Mouse (Mus musculus) limb, embryonic 14.5 days (tissue): ENCODE results near the gene Evx1. TPM values are rescaled to one million over a fixed set of nuclear protein-coding genes. Genes with fewer than 3 reads are reported as not detected.
A peak's percentile ranks its signal among the peaks of the same experiment; 100 is the strongest.

Experiments used
- ATAC-seq: fragments of 200-750 bp; cut with Nextera tagmentation; 2 replicates; pipeline ENCODE4 v1.8.0; 2017; ENCODE audit warnings: low read depth, moderate number of reproducible peaks, moderate TSS enrichment; ENCODE audit not compliant: low FRiP score
- DNase-seq: peaks from one replicate; pipeline ENCODE4 v3.0.0-alpha.2; 2015; ENCODE audit warnings: low spot score
- H3K27ac ChIP-seq: fragments of 300-500 bp; sonication (generic); replicated peaks from 2 replicates; pipeline ENCODE4 v1.5.1; 2014; ENCODE audit warnings: low read depth, mild to moderate bottlenecking, low read length, moderate library complexity, mixed read lengths
- H3K27me3 ChIP-seq: fragments of 300-500 bp; sonication (generic); 2 replicates; pipeline ENCODE4 v1.6.1; 2014; ENCODE audit warnings: low read length, mixed read lengths; ENCODE audit not compliant: control insufficient read depth, insufficient read depth
- H3K36me3 ChIP-seq: fragments of 300-500 bp; sonication (generic); 2 replicates; pipeline ENCODE4 v1.6.1; 2014; ENCODE audit warnings: mild to moderate bottlenecking, low read length, moderate library complexity, mixed read lengths; ENCODE audit not compliant: control insufficient read depth, insufficient read depth
- H3K4me1 ChIP-seq: fragments of 300-500 bp; sonication (generic); 2 replicates; pipeline ENCODE4 v1.6.1; 2014; ENCODE audit warnings: antibody characterized with exemption, low read length, mixed read lengths; ENCODE audit not compliant: control insufficient read depth, insufficient read depth
- H3K4me2 ChIP-seq: fragments of 300-500 bp; sonication (generic); replicated peaks from 2 replicates; pipeline ENCODE4 v1.6.1; 2014; ENCODE audit warnings: low read depth, mild to moderate bottlenecking, low read length, moderate library complexity; ENCODE audit not compliant: severe bottlenecking
- H3K4me3 ChIP-seq: fragments of 300-500 bp; sonication (generic); replicated peaks from 2 replicates; pipeline ENCODE4 v1.5.1; 2014; ENCODE audit warnings: low read length
- H3K9ac ChIP-seq: fragments of 300-500 bp; sonication (generic); 2 replicates; pipeline ENCODE4 v1.6.1; 2014; ENCODE audit warnings: mild to moderate bottlenecking, low read depth, low read length, moderate library complexity; ENCODE audit not compliant: severe bottlenecking
- H3K9me3 ChIP-seq: fragments of 300-500 bp; sonication (generic); 2 replicates; pipeline ENCODE4 v1.6.1; 2016; ENCODE audit warnings: low read length; ENCODE audit not compliant: control insufficient read depth
- POLR2A ChIP-seq: fragments of 200-500 bp; IDR thresholded peaks from 2 replicates; pipeline ENCODE4 v1.8.0; 2012; ENCODE audit warnings: inconsistent platforms, mild to moderate bottlenecking, moderate library complexity, borderline replicate concordance; ENCODE audit not compliant: insufficient read depth, insufficient read length; ENCODE audit errors: extremely low read depth
- WGBS: fragments of 180-500 bp; shearing (Covaris S2); extraction: QIAGEN DNeasy Blood & Tissue Kit; methylation state at CpG from one replicate; pipeline ENCODE4 v1.1.7; 2014; 5-methylcytosine and 5-hydroxymethylcytosine counted together
- polyA plus RNA-seq, 2 experiments: library from polyadenylated mRNA; depleted of rRNA in 1 of 2; stranded (reverse) in 1 of 2; unstranded in 1 of 2; fragments of >200 nt; fragmentation: Nextera tagmentation in 1 of 2; extraction: Ambion mirVana in 1 of 2; gene quantifications; 2 replicates each; pipeline versions ENCODE4 v1.2.1 to v1.2.3; 2012 to 2014

The Evx1 gene
- polyA plus RNA-seq, 2 experiments: 0.18 to 0.64 TPM

DNA sequence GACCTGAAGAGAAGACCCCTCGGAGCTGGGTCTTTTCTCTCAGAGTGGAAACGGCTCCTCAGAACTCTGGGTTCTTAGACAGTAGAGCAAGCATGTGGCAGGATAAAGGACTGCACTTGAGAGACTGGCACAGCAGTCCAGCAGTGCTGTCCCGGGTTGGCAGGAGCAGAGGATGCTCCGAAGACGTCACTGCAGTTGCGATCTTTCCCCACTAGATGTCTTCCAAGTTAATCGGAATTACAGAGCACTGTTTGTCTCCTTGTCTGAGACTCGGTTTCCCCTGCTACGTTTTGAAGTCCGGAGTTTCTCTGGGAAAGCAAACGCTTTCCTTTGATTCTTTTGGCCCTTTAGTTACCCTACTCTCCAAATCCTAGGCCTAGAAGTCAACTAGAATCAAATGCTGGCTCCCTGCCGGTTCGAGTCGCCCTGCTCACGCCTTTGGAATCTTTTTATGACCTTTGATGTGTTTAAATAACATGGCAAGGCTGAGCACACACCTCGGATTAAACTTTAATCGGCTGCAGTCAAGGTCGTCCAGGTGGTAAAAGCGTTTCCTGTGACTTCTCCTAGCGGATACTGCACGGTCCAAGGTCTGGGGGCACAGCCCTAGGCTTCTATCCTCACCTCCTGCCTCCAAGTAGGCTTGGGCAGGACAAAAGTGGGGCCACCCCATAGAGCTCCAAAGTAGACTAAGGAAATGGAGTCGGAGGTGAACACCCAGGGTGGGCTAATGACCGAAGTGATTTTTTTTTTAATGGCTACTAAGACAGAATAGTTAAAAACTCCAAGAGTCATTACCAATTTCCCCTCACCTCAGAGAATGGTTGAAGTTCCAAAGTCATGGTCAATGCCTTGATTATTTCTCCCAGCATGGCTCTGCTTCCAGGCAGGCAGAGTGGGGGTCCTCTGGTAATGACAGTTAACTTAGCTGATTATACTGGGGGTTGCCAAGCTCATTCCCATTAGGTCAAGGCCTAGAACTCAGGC, 42.5 kb upstream of the Evx1 start:
- Histone ChIP-seq H3K36me3 (no peaks in the 10 kb centered on the region), H3K4me2 (peak overlapping the region; percentile 26; the same call in 1 of the 2 replicates), H3K4me3 (0 out of 2 replicates have a peak overlapping the region, but pooled peaks have one; percentile 2), H3K27ac (no peak overlapping the region), H3K9ac (0 out of 2 replicates have a peak overlapping the region, but pooled peaks have one; percentile 16), H3K9me3 (no peaks in the 10 kb centered on the region), H3K27me3 (peaks cover 60% of the 10 kb centered on the region), H3K4me1 (peaks cover 35% of the 10 kb centered on the region)
- no peak for TF ChIP-seq POLR2A
- ATAC-seq (peak; percentile 51; the same call in 1 of the 2 replicates), DNase-seq (peak; percentile 86)
- 5% methylated on average over 23 of the region's 23 CpGs for WGBS

DNA sequence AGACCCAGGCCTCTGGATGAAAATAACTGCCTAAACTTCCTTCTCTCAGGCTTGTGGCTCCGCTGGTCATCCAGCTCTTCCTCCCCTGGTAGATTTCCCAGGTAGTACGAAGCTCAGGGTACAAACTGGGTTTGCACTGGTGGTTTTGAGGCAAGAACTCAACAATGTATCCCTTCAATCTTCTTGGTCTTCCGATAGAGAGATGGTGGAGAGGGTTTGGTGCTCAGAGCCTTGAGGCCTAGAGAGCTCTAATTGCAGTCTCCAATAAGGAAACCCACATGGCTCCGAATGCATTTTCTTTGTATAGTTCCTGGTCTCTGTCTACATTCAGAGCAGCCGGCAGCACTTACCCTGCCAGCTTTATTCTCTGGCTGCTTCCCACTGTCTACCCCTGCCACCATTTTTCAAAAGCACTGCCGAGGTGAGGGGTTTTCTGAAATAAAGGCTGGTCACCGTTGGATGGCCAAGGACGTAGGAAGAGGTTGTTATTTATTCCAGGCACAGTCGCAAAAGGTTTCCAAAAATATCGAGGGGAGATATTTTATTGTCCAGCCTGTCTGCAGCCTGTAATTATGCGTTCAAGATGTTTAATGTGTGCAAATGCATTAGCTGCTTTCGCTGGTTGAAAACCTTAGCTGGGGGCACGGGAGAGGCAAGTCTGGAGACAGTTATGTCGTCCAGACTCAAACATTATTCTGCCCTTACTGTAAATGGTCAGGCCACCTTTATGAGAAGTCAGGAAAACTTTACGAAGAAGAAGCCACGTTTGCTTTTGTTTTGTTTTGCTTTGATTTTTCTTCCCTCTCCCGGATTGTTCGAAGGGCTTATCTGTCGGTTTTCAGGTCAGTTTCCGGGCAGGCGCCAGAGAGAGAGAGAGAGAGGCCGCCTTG, 40.3 kb upstream of the Evx1 start:
- DNase-seq (peak; percentile 8), ATAC-seq (no peak)
- Histone ChIP-seq H3K4me3 (0 out of 2 replicates have a peak overlapping the region, but pooled peaks have one; percentile 15), H3K4me1 (peaks cover 35% of the 10 kb centered on the region), H3K4me2 (peak overlapping the region; percentile 40; the same call in 1 of the 2 replicates), H3K9me3 (no peaks in the 10 kb centered on the region), H3K27me3 (peaks cover 59% of the 10 kb centered on the region), H3K27ac (no peak overlapping the region), H3K9ac (peak overlapping the region; percentile 40; the same call in 1 of the 2 replicates), H3K36me3 (no peaks in the 10 kb centered on the region)
- TF ChIP-seq POLR2A: no peak
- WGBS: 20% methylated on average over 21 of the region's 22 CpGs

DNA sequence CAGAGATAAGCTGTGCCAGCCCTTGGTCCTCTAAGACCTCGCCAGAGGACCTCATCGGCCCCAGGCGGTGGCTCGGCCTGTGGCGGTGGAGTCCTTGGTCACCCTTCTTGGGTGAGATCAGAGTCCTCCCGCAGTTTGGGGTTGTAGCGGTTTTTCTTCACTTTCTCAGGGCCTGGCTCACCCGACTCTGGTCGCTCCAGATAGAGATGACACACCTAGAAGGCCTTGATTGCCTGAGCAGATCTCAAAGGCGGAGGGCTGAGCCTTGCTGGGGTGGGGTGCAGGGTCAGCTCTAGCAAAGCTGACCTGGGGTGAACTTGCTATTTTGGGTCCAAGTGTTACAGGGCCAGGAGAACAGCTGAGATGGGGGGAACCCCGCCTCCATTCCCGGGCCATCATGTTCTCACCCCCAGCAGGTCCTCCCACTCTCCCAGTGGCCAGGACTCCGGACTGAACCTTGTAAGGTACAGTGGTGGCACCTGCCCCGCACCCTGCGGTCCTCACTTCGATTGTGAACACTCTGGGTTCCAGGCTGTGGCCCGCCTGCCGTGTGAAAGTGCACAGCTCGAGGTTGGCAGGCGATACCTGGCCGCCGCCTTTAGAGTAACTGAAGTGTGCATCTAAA, 39.5 kb upstream of the Evx1 start:
- Histone ChIP-seq H3K9ac (peak overlapping the region; percentile 40), H3K4me1 (peaks cover 33% of the 10 kb centered on the region)
- WGBS: 17% methylated on average over 22 of the region's 22 CpGs

DNA sequence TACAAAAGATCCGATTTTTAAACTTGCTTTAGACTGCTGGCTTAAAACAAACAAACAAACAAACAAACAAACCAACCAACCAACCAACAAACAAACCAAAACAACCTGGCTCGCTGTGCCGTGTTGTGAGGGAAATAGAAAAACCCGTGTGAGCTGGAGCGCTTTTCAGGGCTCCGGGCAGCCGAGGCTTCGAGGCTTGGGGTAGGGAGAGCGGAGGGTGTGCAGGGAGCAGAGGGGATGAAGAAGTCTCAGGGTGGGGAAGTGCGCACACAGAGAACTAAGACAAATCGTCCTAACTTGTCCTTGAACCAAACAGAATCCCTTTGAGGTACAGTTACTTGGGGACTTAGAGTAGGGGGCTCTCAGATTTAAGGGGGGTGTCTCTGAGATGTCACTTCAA, 38.7 kb upstream of the Evx1 start:
- Histone ChIP-seq H3K4me2 (peak overlapping the region; percentile 40), H3K36me3 (no peaks in the 10 kb centered on the region), H3K4me1 (peaks cover 33% of the 10 kb centered on the region), H3K27ac (no peak overlapping the region), H3K9ac (peak overlapping the region; percentile 40; the same call in 1 of the 2 replicates), H3K27me3 (peaks cover 43% of the 10 kb centered on the region), H3K4me3 (peak overlapping the region; percentile 15), H3K9me3 (no peaks in the 10 kb centered on the region)
- 23% methylated on average over 11 of the region's 11 CpGs for WGBS
- ATAC-seq (no peak), DNase-seq (no peak)
- TF ChIP-seq POLR2A: no peak

More for the DNA sequence above, 39.5 kb upstream of the Evx1 start:
- H3K4me3 ChIP-seq: peak overlapping the region; percentile 15; the same call in 1 of the 2 replicates
- DNase-seq (no peak), ATAC-seq (no peak)
- no peaks in the 10 kb centered on the region for H3K36me3 ChIP-seq
- no peak for TF ChIP-seq POLR2A
- H3K27me3 ChIP-seq: peaks cover 51% of the 10 kb centered on the region
- H3K4me2 ChIP-seq: peak overlapping the region; percentile 40
- no peaks in the 10 kb centered on the region for H3K9me3 ChIP-seq
- no peak overlapping the region for H3K27ac ChIP-seq
